Mouse (Mus musculus) hindbrain, postnatal 0 days (tissue): ENCODE measurements around the gene Erfe. TPM values are rescaled to one million over a fixed set of nuclear protein-coding genes. Genes with fewer than 3 reads are reported as not detected.

ENCODE experiments used
- ATAC-seq: fragments of 200-750 bp; cut with Nextera tagmentation; 2 replicates; pipeline ENCODE4 v1.8.0; 2017; ENCODE audit warnings: mild to moderate bottlenecking, moderate TSS enrichment, moderate library complexity
- DNase-seq: peaks from one replicate; pipeline ENCODE4 v3.0.0-alpha.2; 2015; ENCODE audit warnings: low spot score
- H3K27ac ChIP-seq: fragments of 300-500 bp; sonication (generic); 2 replicates; pipeline ENCODE4 v1.5.1; 2014; ENCODE audit warnings: mild to moderate bottlenecking
- H3K27me3 ChIP-seq: fragments of 300-500 bp; sonication (generic); 2 replicates; pipeline ENCODE4 v1.6.1; 2014; ENCODE audit warnings: low read length, mixed read lengths; ENCODE audit not compliant: insufficient read depth
- H3K36me3 ChIP-seq: fragments of 300-500 bp; sonication (generic); 2 replicates; pipeline ENCODE4 v1.6.1; 2014; ENCODE audit warnings: low read length, mixed read lengths; ENCODE audit not compliant: insufficient read depth
- H3K4me1 ChIP-seq: fragments of 300-500 bp; sonication (generic); 2 replicates; pipeline ENCODE4 v1.6.1; 2014; ENCODE audit warnings: antibody characterized with exemption, low read length, mixed read lengths; ENCODE audit not compliant: insufficient read depth
- H3K4me2 ChIP-seq: fragments of 300-500 bp; sonication (generic); 2 replicates; pipeline ENCODE4 v1.6.1; 2014; ENCODE audit warnings: low read depth, mild to moderate bottlenecking, low read length, moderate library complexity, mixed read lengths
- H3K4me3 ChIP-seq: fragments of 300-500 bp; sonication (generic); 2 replicates; pipeline ENCODE4 v1.5.1; 2014; ENCODE audit warnings: low read length
- H3K9ac ChIP-seq: fragments of 300-500 bp; sonication (generic); replicated peaks from 2 replicates; pipeline ENCODE4 v1.6.1; 2014; ENCODE audit warnings: mild to moderate bottlenecking, low read length, moderate library complexity, mixed read lengths
- H3K9me3 ChIP-seq: fragments of 300-500 bp; sonication (generic); 2 replicates; pipeline ENCODE4 v1.6.1; 2016; ENCODE audit warnings: low read length, mixed read lengths
- CTCF ChIP-seq: IDR thresholded peaks from 2 replicates; pipeline ENCODE4 v1.5.1; 2016; ENCODE audit warnings: antibody characterized with exemption, control low read depth, low read depth
- WGBS: fragments of 180-500 bp; shearing (Covaris S2); extraction: QIAGEN DNeasy Blood & Tissue Kit; methylation state at CpG from one replicate; pipeline ENCODE4 v1.1.7; 2014; 5-methylcytosine and 5-hydroxymethylcytosine counted together
- polyA plus RNA-seq: library from polyadenylated mRNA; unstranded; fragments of >200 nt; fragmentation: Nextera tagmentation; extraction: Ambion mirVana; gene quantifications from 2 replicates; pipeline ENCODE4 v1.2.1, GENCODE M21; 2015
- total RNA-seq: library from RNA; depleted of rRNA; stranded (reverse); fragments of >200 nt; gene quantifications from 2 replicates; pipeline ENCODE4 v1.2.3, GENCODE M21; 2014

Gene Erfe
- total and polyA plus RNA-seq, 2 experiments from 2014 or later: 0.15 to 0.42 TPM

GRCm38 (mm10) chr1:91370055-91370454 is 3.8 kb downstream of the Erfe start:
- Histone ChIP-seq H3K27me3 (no peaks in the 10 kb centered on the region), H3K36me3 (peaks cover 38% of the 10 kb centered on the region), H3K4me1 (peaks cover 6% of the 10 kb centered on the region; the same call in 1 of the 2 replicates), H3K9ac (no peak overlapping the region), H3K4me3 (no peak overlapping the region), H3K27ac (no peak overlapping the region), H3K9me3 (no peaks in the 10 kb centered on the region), H3K4me2 (no peak overlapping the region)
- 88% methylated on average over 23 of the region's 23 CpGs for WGBS
- ATAC-seq: 0 out of 2 replicates have a peak, but pooled peaks have one; percentile 21
- TF ChIP-seq CTCF: no peak
- DNase-seq: no peak

DNA sequence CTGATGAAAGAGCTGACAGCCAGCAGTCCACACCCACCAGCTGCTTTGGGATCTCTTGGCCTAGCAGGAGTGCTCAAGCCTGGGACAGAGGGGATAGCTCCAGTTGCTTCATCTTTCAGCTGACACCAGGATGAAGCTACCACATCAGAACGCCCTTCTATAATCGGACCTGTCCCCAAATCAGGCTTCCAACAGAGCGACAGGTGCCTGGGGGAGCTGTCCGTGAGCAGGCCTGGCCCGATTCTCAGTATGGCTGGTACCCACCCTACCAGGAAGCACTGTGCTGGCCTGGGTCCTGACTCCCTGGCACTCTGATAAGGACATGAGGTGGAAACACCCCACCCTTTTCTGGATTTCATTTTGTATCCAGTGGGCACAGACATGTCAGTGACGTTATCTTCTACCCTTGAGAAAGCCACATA is 7.2 kb downstream of the Erfe start:
- no peak overlapping the region for H3K4me2 ChIP-seq
- no peak overlapping the region for H3K27ac ChIP-seq
- no peak overlapping the region for H3K4me3 ChIP-seq
- ATAC-seq (no peak), DNase-seq (no peak)
- H3K9ac ChIP-seq: no peak overlapping the region
- WGBS: 91% methylated on average over 6 of the region's 6 CpGs
- no peak for TF ChIP-seq CTCF
- no peaks in the 10 kb centered on the region for H3K9me3 ChIP-seq
- no peaks in the 10 kb centered on the region for H3K27me3 ChIP-seq
- no peaks in the 10 kb centered on the region for H3K4me1 ChIP-seq
- H3K36me3 ChIP-seq: peaks cover 72% of the 10 kb centered on the region

DNA sequence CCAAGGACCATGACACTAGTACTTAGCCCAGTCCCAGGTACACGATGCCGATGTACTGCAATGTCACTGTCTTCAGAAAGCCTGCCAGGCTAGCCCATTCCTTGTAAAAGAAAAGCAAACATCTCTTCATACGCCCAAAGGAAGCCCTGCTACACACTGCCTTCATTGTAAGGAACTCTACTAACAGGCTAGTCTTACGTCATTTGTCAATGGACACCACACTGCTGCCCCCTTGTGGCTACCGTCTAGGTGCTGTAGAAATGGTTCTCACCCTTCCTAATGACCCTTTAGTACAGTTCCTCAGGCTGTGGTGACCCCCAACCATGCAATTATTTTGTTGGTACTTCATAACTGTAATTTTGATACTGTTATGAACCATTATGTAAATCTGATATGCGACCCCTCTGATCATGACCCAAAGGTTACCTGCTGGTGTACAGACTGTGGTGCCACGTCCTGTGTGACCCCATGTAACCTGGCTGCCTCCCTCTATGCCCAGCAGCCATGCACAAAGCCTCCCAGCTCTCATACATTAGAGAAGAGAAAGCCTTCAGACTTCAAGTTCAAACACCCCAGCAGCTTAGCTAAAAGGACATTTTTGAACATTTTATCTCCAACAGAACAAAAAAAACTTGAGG is 14.3 kb downstream of the Erfe start:
- WGBS: 54% methylated on average over 7 of the region's 7 CpGs
- Histone ChIP-seq H3K27ac (no peak overlapping the region), H3K4me1 (no peaks in the 10 kb centered on the region), H3K4me2 (no peak overlapping the region), H3K9ac (no peak overlapping the region), H3K4me3 (no peak overlapping the region), H3K9me3 (no peaks in the 10 kb centered on the region), H3K36me3 (peaks cover 88% of the 10 kb centered on the region), H3K27me3 (no peaks in the 10 kb centered on the region)
- peak; percentile 94 for TF ChIP-seq CTCF
- peak; percentile 91 for DNase-seq
- peak; percentile 88 for ATAC-seq

DNA sequence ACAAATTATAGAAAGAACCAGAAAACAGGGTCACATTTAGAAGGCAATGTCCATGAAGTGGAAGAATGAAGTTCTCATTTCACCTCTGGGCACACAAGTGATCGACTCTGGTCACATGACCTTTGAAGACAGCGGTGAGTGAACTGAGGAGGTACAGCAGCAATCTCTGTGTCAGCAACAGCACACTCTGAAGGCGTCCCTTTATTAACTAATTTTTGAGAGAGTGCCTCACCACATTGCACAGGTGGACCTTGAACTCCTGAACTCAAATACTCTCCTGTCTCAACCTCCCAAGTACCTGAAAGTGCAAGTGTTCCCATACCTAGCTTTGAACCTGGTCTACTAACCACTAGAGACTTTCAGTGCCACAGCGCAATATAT is 14.9 kb downstream of the Erfe start:
- Histone ChIP-seq H3K9ac (no peak overlapping the region), H3K27me3 (no peaks in the 10 kb centered on the region), H3K27ac (no peak overlapping the region), H3K4me3 (no peak overlapping the region), H3K9me3 (no peaks in the 10 kb centered on the region), H3K36me3 (peaks cover 84% of the 10 kb centered on the region), H3K4me2 (no peak overlapping the region), H3K4me1 (no peaks in the 10 kb centered on the region)
- 95% methylated on average over 4 of the region's 4 CpGs for WGBS
- ATAC-seq (no peak), DNase-seq (no peak)
- no peak for TF ChIP-seq CTCF

GRCm38 (mm10) chr1:91390369-91390768 is 24.1 kb downstream of the Erfe start:
- no peak overlapping the region for H3K9ac ChIP-seq
- H3K36me3 ChIP-seq: peaks cover 28% of the 10 kb centered on the region
- H3K27ac ChIP-seq: no peak overlapping the region
- no peak overlapping the region for H3K4me2 ChIP-seq
- ATAC-seq (no peak), DNase-seq (no peak)
- no peak overlapping the region for H3K4me3 ChIP-seq
- 0 out of 2 replicates have a peak, but pooled peaks cover 3% of the 10 kb centered on the region for H3K4me1 ChIP-seq
- H3K9me3 ChIP-seq: no peaks in the 10 kb centered on the region
- no peak for TF ChIP-seq CTCF
- WGBS: 92% methylated on average over 5 of the region's 5 CpGs
- no peaks in the 10 kb centered on the region for H3K27me3 ChIP-seq

DNA sequence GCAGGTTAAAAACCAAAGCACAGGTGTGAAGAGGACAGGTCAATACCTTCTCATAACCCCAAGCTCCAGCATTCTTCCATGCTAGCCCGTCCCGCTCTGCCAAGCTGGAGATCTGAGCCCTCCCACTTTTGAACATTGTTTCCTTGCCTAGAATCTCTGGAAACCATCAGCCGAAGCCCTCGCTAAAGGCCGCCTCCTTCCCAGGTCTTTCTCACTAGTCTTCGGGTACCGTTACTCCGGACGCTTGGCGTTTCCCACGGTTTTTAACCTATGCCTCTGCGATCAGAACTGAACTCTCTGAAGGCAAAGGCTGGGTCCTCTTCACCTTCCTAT is 31.7 kb downstream of the Erfe start:
- peak overlapping the region; percentile 93 for H3K4me2 ChIP-seq
- H3K9me3 ChIP-seq: no peaks in the 10 kb centered on the region
- no peaks in the 10 kb centered on the region for H3K36me3 ChIP-seq
- no peaks in the 10 kb centered on the region for H3K27me3 ChIP-seq
- DNase-seq: no peak
- peaks cover 16% of the 10 kb centered on the region; the same call in 1 of the 2 replicates for H3K4me1 ChIP-seq
- WGBS: 1% methylated on average over 12 of the region's 12 CpGs
- no peak for TF ChIP-seq CTCF
- peak overlapping the region; percentile 91 for H3K27ac ChIP-seq
- peak overlapping the region; percentile 85 for H3K9ac ChIP-seq
- 0 out of 2 replicates have a peak, but pooled peaks have one; percentile 4 for ATAC-seq
- H3K4me3 ChIP-seq: peak overlapping the region; percentile 62
